ENCODE assay signal across 9 mouse cellular contexts in genomic region chr9:46150116-46150515, GRCm38 (mm10).
DNase-seq lines count a peak whose midpoint lies in the region; ATAC-seq and TF ChIP-seq lines count a peak whose summit lies in the region.
"Had no signal": no experiment of that assay in that cellular context is flagged by ENCODE, and none has a peak within 500 bp of the region (broad histone marks: within the 10 kb centered on the region; RNA-seq: fewer than 3 reads in every experiment).

No protein-coding gene starts in this region.

- no peak for ATAC-seq in limb, embryonic 15.5 days (ENCODE audit: insufficient number of reproducible peaks, low FRiP score, low TSS enrichment, low read depth)
- no peak for ATAC-seq in midbrain, embryonic 13.5 days
- no peak for ATAC-seq in hindbrain, postnatal 0 days

- TF ChIP-seq EP300 in ES-Bruce4 (IDR thresholded peaks at IDR 0.05; ENCODE audit: insufficient read depth, low read depth, low read length): peak; percentile 90

- peak; percentile 17 for DNase-seq in adrenal gland, postnatal 25 days
- peak; percentile 27 for DNase-seq in heart, postnatal 25 days (ENCODE audit: low spot score)
- DNase-seq in layer of hippocampus, adult 8-10 months (ENCODE audit: low spot score in 2 of 2): no peak
- no peak for DNase-seq in hindbrain, postnatal 0 days (ENCODE audit: low spot score)
- DNase-seq in cerebellum, adult 9-10 months: no peak

- no peaks in the 10 kb centered on the region for H3K27me3 ChIP-seq in ES-Bruce4 (ENCODE audit: control insufficient read depth, insufficient read depth, low read length, poor library complexity, severe bottlenecking)
- H3K27me3 ChIP-seq in limb, embryonic 15.5 days: no peaks in the 10 kb centered on the region
- H3K27me3 ChIP-seq in midbrain, embryonic 13.5 days: no peaks in the 10 kb centered on the region
- H3K27me3 ChIP-seq in hindbrain, postnatal 0 days (ENCODE audit: insufficient read depth, low read length): no peaks in the 10 kb centered on the region

- TF ChIP-seq CTCF in ES-Bruce4 (IDR thresholded peaks at IDR 0.05; ENCODE audit: low read depth, low read length): no peak
- TF ChIP-seq CTCF in hindbrain, postnatal 0 days (IDR thresholded peaks at IDR 0.05; ENCODE audit: low read depth): no peak

- 51% methylated on average over 7 of the region's 7 CpGs for WGBS in limb, embryonic 15.5 days
- 81% methylated on average over 7 of the region's 7 CpGs for WGBS in midbrain, embryonic 13.5 days
- 59% methylated on average over 7 of the region's 7 CpGs for WGBS in hindbrain, postnatal 0 days

- no peak overlapping the region for H3K4me2 ChIP-seq in limb, embryonic 15.5 days
- H3K4me2 ChIP-seq in midbrain, embryonic 13.5 days (replicated peaks): no peak overlapping the region
- no peak overlapping the region for H3K4me2 ChIP-seq in hindbrain, postnatal 0 days (ENCODE audit: low read depth, low read length)

- H3K36me3 ChIP-seq in ES-Bruce4 (ENCODE audit: control insufficient read depth, insufficient read depth, low read length, poor library complexity, severe bottlenecking): no peaks in the 10 kb centered on the region
- no peaks in the 10 kb centered on the region for H3K36me3 ChIP-seq in limb, embryonic 15.5 days
- H3K36me3 ChIP-seq in midbrain, embryonic 13.5 days: no peaks in the 10 kb centered on the region
- no peaks in the 10 kb centered on the region for H3K36me3 ChIP-seq in hindbrain, postnatal 0 days (ENCODE audit: insufficient read depth, low read length)

- no peak for TF ChIP-seq POLR2A in ES-Bruce4 (IDR thresholded peaks at IDR 0.05; ENCODE audit: insufficient read depth, low read length)

- H3K9me3 ChIP-seq in ES-Bruce4 (replicated peaks; ENCODE audit: control insufficient read depth, insufficient read depth, low read length, poor library complexity, severe bottlenecking): no peaks in the 10 kb centered on the region
- no peaks in the 10 kb centered on the region for H3K9me3 ChIP-seq in limb, embryonic 15.5 days
- no peaks in the 10 kb centered on the region for H3K9me3 ChIP-seq in midbrain, embryonic 13.5 days
- no peaks in the 10 kb centered on the region for H3K9me3 ChIP-seq in hindbrain, postnatal 0 days (ENCODE audit: low read length)

- intact Hi-C loops in heart, postnatal 25 days (cut with DNase I): no loop called here

- H3K4me1 ChIP-seq in ES-Bruce4 (ENCODE audit: control insufficient read depth, insufficient read depth, low read length): peaks cover 3% of the 10 kb centered on the region
- peaks cover 23% of the 10 kb centered on the region for H3K4me1 ChIP-seq in limb, embryonic 15.5 days
- H3K4me1 ChIP-seq in midbrain, embryonic 13.5 days (replicated peaks): peaks cover 10% of the 10 kb centered on the region
- H3K4me1 ChIP-seq in hindbrain, postnatal 0 days (ENCODE audit: insufficient read depth, low read length): 0 out of 2 replicates have a peak, but pooled peaks cover 9% of the 10 kb centered on the region

- peak overlapping the region; percentile 79 for H3K27ac ChIP-seq in ES-Bruce4 (ENCODE audit: insufficient read depth, low read length)
- peak overlapping the region; percentile 67 for H3K27ac ChIP-seq in limb, embryonic 15.5 days
- H3K27ac ChIP-seq in midbrain, embryonic 13.5 days: no peak overlapping the region
- H3K27ac ChIP-seq in hindbrain, postnatal 0 days: no peak overlapping the region
- H3K27ac ChIP-seq: liver, embryonic 14.5 days had no signal

- no peak overlapping the region for H3K4me3 ChIP-seq in ES-Bruce4 (ENCODE audit: low read depth, low read length)
- no peak overlapping the region for H3K4me3 ChIP-seq in limb, embryonic 15.5 days
- no peak overlapping the region for H3K4me3 ChIP-seq in midbrain, embryonic 13.5 days (replicated peaks)
- H3K4me3 ChIP-seq in hindbrain, postnatal 0 days (ENCODE audit: low read length): no peak overlapping the region

- H3K9ac ChIP-seq in ES-Bruce4 (ENCODE audit: low read depth, poor library complexity, severe bottlenecking): no peak overlapping the region
- no peak overlapping the region for H3K9ac ChIP-seq in limb, embryonic 15.5 days
- H3K9ac ChIP-seq in midbrain, embryonic 13.5 days (replicated peaks): no peak overlapping the region
- H3K9ac ChIP-seq in hindbrain, postnatal 0 days (replicated peaks; ENCODE audit: low read length): no peak overlapping the region
- H3K9ac ChIP-seq: liver, embryonic 14.5 days had no signal

Comparison
In these comparisons a context has a peak if more than half of its experiments do, and no peak if none do; other contexts are left out.
1. H3K27ac ChIP-seq: peak in ES-Bruce4 (single experiment) and limb, embryonic 15.5 days (single experiment); none in midbrain, embryonic 13.5 days (single experiment) and hindbrain, postnatal 0 days (single experiment).
2. DNase-seq: peak in adrenal gland, postnatal 25 days (single experiment) and heart, postnatal 25 days (single experiment); none in layer of hippocampus, adult 8-10 months (0 of 2), hindbrain, postnatal 0 days (single experiment) and cerebellum, adult 9-10 months (single experiment).